Mouse (Mus musculus): ENCODE measurements at regions not wholly inside any gene's neighbourhood (a gene's known extent, or its start where the extent isn't known, plus 50 kb on each side); places are given as distances from the start of the nearest gene placed in this dataset.

- WGBS, result 66% methylated on average over 3 of the region's 3 CpGs
- H3K4me1 ChIP-seq (ENCODE audit: control insufficient read depth, insufficient read depth, low read length), result no peaks in the 10 kb centered on the region
- no peaks in the 10 kb centered on the region for H3K36me3 ChIP-seq (ENCODE audit: control insufficient read depth, insufficient read depth, low read length)
- no peaks in the 10 kb centered on the region for H3K9me3 ChIP-seq (replicated peaks; ENCODE audit: control insufficient read depth, low read length)
- no peak overlapping the region for H3K4me2 ChIP-seq (ENCODE audit: low read depth, low read length)
- H3K27ac ChIP-seq (ENCODE audit: low read length), result no peak overlapping the region
- no peak overlapping the region for H3K4me3 ChIP-seq (replicated peaks; ENCODE audit: low read length)
- ATAC-seq (ENCODE audit: insufficient read depth, low FRiP score), result no peak
- no peaks in the 10 kb centered on the region for H3K27me3 ChIP-seq (ENCODE audit: control insufficient read depth, insufficient read depth, low read length)
- no peak overlapping the region for H3K9ac ChIP-seq (ENCODE audit: low read length)
Measured at GRCm38 (mm10) chr17:88346896-88347295, 93.6 kb upstream of the Foxn2 start.

- H3K9ac ChIP-seq (ENCODE audit: low read length), result no peak overlapping the region
- no peaks in the 10 kb centered on the region for H3K9me3 ChIP-seq (replicated peaks; ENCODE audit: control insufficient read depth, low read length)
- no peaks in the 10 kb centered on the region for H3K4me1 ChIP-seq (ENCODE audit: control insufficient read depth, insufficient read depth, low read length)
- 86% methylated on average over 5 of the region's 5 CpGs for WGBS
- no peak overlapping the region for H3K4me2 ChIP-seq (ENCODE audit: low read depth, low read length)
- no peak overlapping the region for H3K4me3 ChIP-seq (replicated peaks; ENCODE audit: low read length)
- H3K27ac ChIP-seq (ENCODE audit: low read length), result no peak overlapping the region
- no peaks in the 10 kb centered on the region for H3K36me3 ChIP-seq (ENCODE audit: control insufficient read depth, insufficient read depth, low read length)
- no peak for ATAC-seq (ENCODE audit: insufficient read depth, low FRiP score)
- no peaks in the 10 kb centered on the region for H3K27me3 ChIP-seq (ENCODE audit: control insufficient read depth, insufficient read depth, low read length)
Measured at GRCm38 (mm10) chr17:88349825-88350460, 90.6 kb upstream of the Foxn2 start.

- Histone ChIP-seq H3K4me2 (ENCODE audit: low read depth, low read length) (no peak overlapping the region), H3K4me3 (replicated peaks; ENCODE audit: low read length) (no peak overlapping the region), H3K27ac (ENCODE audit: low read length) (no peak overlapping the region), H3K36me3 (ENCODE audit: control insufficient read depth, insufficient read depth, low read length) (no peaks in the 10 kb centered on the region), H3K9me3 (replicated peaks; ENCODE audit: control insufficient read depth, low read length) (no peaks in the 10 kb centered on the region), H3K4me1 (ENCODE audit: control insufficient read depth, insufficient read depth, low read length) (no peaks in the 10 kb centered on the region), H3K27me3 (ENCODE audit: control insufficient read depth, insufficient read depth, low read length) (no peaks in the 10 kb centered on the region), H3K9ac (ENCODE audit: low read length) (no peak overlapping the region)
- WGBS, result 73% methylated on average over 5 of the region's 5 CpGs
- ATAC-seq (ENCODE audit: insufficient read depth, low FRiP score), result no peak
Measured at GRCm38 (mm10) chr17:88350986-88351385, 89.5 kb upstream of the Foxn2 start.

- Histone ChIP-seq H3K9me3 (replicated peaks; ENCODE audit: control insufficient read depth, low read length) (no peaks in the 10 kb centered on the region), H3K36me3 (ENCODE audit: control insufficient read depth, insufficient read depth, low read length) (no peaks in the 10 kb centered on the region), H3K4me2 (ENCODE audit: low read depth, low read length) (no peak overlapping the region), H3K4me3 (replicated peaks; ENCODE audit: low read length) (no peak overlapping the region), H3K27me3 (ENCODE audit: control insufficient read depth, insufficient read depth, low read length) (no peaks in the 10 kb centered on the region), H3K9ac (ENCODE audit: low read length) (no peak overlapping the region), H3K27ac (ENCODE audit: low read length) (no peak overlapping the region), H3K4me1 (ENCODE audit: control insufficient read depth, insufficient read depth, low read length) (no peaks in the 10 kb centered on the region)
- no peak for ATAC-seq (ENCODE audit: insufficient read depth, low FRiP score)
Measured at GRCm38 (mm10) chr17:88352960-88353359, 87.6 kb upstream of the Foxn2 start.

- no peak for ATAC-seq (ENCODE audit: insufficient read depth, low FRiP score)
- H3K36me3 ChIP-seq (ENCODE audit: control insufficient read depth, insufficient read depth, low read length), result no peaks in the 10 kb centered on the region
- no peak overlapping the region for H3K4me2 ChIP-seq (ENCODE audit: low read depth, low read length)
- WGBS, result 80% methylated on average over 2 of the region's 2 CpGs
- H3K27me3 ChIP-seq (ENCODE audit: control insufficient read depth, insufficient read depth, low read length), result no peaks in the 10 kb centered on the region
- no peak overlapping the region for H3K27ac ChIP-seq (ENCODE audit: low read length)
- H3K9ac ChIP-seq (ENCODE audit: low read length), result no peak overlapping the region
- no peaks in the 10 kb centered on the region for H3K9me3 ChIP-seq (replicated peaks; ENCODE audit: control insufficient read depth, low read length)
- H3K4me3 ChIP-seq (replicated peaks; ENCODE audit: low read length), result no peak overlapping the region
- no peaks in the 10 kb centered on the region for H3K4me1 ChIP-seq (ENCODE audit: control insufficient read depth, insufficient read depth, low read length)
Measured at GRCm38 (mm10) chr17:88361161-88361560, 79.3 kb upstream of the Foxn2 start.

GRCm38 (mm10) chr17:88362404-88362803, 78.1 kb upstream of the Foxn2 start:
- H3K27ac ChIP-seq (ENCODE audit: low read length), result no peak overlapping the region
- ATAC-seq (ENCODE audit: insufficient read depth, low FRiP score), result no peak
- no peak overlapping the region for H3K4me2 ChIP-seq (ENCODE audit: low read depth, low read length)
- WGBS, result 77% methylated on average over 11 of the region's 11 CpGs
- H3K9me3 ChIP-seq (replicated peaks; ENCODE audit: control insufficient read depth, low read length), result no peaks in the 10 kb centered on the region
- H3K36me3 ChIP-seq (ENCODE audit: control insufficient read depth, insufficient read depth, low read length), result no peaks in the 10 kb centered on the region
- no peaks in the 10 kb centered on the region for H3K4me1 ChIP-seq (ENCODE audit: control insufficient read depth, insufficient read depth, low read length)
- H3K27me3 ChIP-seq (ENCODE audit: control insufficient read depth, insufficient read depth, low read length), result no peaks in the 10 kb centered on the region
- no peak overlapping the region for H3K9ac ChIP-seq (ENCODE audit: low read length)
- no peak overlapping the region for H3K4me3 ChIP-seq (replicated peaks; ENCODE audit: low read length)

GRCm38 (mm10) chr17:88367876-88368275, 72.6 kb upstream of the Foxn2 start:
- WGBS, result 64% methylated on average over 5 of the region's 5 CpGs
- no peaks in the 10 kb centered on the region for H3K9me3 ChIP-seq (replicated peaks; ENCODE audit: control insufficient read depth, low read length)
- H3K4me2 ChIP-seq (ENCODE audit: low read depth, low read length), result no peak overlapping the region
- H3K27me3 ChIP-seq (ENCODE audit: control insufficient read depth, insufficient read depth, low read length), result no peaks in the 10 kb centered on the region
- H3K27ac ChIP-seq (ENCODE audit: low read length), result no peak overlapping the region
- no peak overlapping the region for H3K9ac ChIP-seq (ENCODE audit: low read length)
- H3K4me3 ChIP-seq (replicated peaks; ENCODE audit: low read length), result no peak overlapping the region
- no peaks in the 10 kb centered on the region for H3K4me1 ChIP-seq (ENCODE audit: control insufficient read depth, insufficient read depth, low read length)
- H3K36me3 ChIP-seq (ENCODE audit: control insufficient read depth, insufficient read depth, low read length), result no peaks in the 10 kb centered on the region
- no peak for ATAC-seq (ENCODE audit: insufficient read depth, low FRiP score)

GRCm38 (mm10) chr17:88369971-88370370, 70.5 kb upstream of the Foxn2 start:
- no peaks in the 10 kb centered on the region for H3K9me3 ChIP-seq (replicated peaks; ENCODE audit: control insufficient read depth, low read length)
- no peak overlapping the region for H3K27ac ChIP-seq (ENCODE audit: low read length)
- no peaks in the 10 kb centered on the region for H3K27me3 ChIP-seq (ENCODE audit: control insufficient read depth, insufficient read depth, low read length)
- no peak overlapping the region for H3K4me2 ChIP-seq (ENCODE audit: low read depth, low read length)
- no peak for ATAC-seq (ENCODE audit: insufficient read depth, low FRiP score)
- no peaks in the 10 kb centered on the region for H3K4me1 ChIP-seq (ENCODE audit: control insufficient read depth, insufficient read depth, low read length)
- H3K4me3 ChIP-seq (replicated peaks; ENCODE audit: low read length), result no peak overlapping the region
- H3K36me3 ChIP-seq (ENCODE audit: control insufficient read depth, insufficient read depth, low read length), result no peaks in the 10 kb centered on the region
- H3K9ac ChIP-seq (ENCODE audit: low read length), result no peak overlapping the region
- 83% methylated on average over 8 of the region's 8 CpGs for WGBS

- H3K27ac ChIP-seq (ENCODE audit: low read length), result no peak overlapping the region
- no peaks in the 10 kb centered on the region for H3K9me3 ChIP-seq (replicated peaks; ENCODE audit: control insufficient read depth, low read length)
- no peak overlapping the region for H3K9ac ChIP-seq (ENCODE audit: low read length)
- H3K4me3 ChIP-seq (replicated peaks; ENCODE audit: low read length), result no peak overlapping the region
- H3K4me1 ChIP-seq (ENCODE audit: control insufficient read depth, insufficient read depth, low read length), result no peaks in the 10 kb centered on the region
- no peak for ATAC-seq (ENCODE audit: insufficient read depth, low FRiP score)
- no peak overlapping the region for H3K4me2 ChIP-seq (ENCODE audit: low read depth, low read length)
- no peaks in the 10 kb centered on the region for H3K27me3 ChIP-seq (ENCODE audit: control insufficient read depth, insufficient read depth, low read length)
- H3K36me3 ChIP-seq (ENCODE audit: control insufficient read depth, insufficient read depth, low read length), result no peaks in the 10 kb centered on the region
- 71% methylated on average over 9 of the region's 9 CpGs for WGBS
Measured at GRCm38 (mm10) chr17:88370676-88371075, 69.8 kb upstream of the Foxn2 start.

GRCm38 (mm10) chr17:88378505-88378904, 62.0 kb upstream of the Foxn2 start:
- 80% methylated on average over 5 of the region's 5 CpGs for WGBS
- no peak overlapping the region for H3K4me3 ChIP-seq (replicated peaks; ENCODE audit: low read length)
- no peak overlapping the region for H3K9ac ChIP-seq (ENCODE audit: low read length)
- no peak for ATAC-seq (ENCODE audit: insufficient read depth, low FRiP score)
- no peaks in the 10 kb centered on the region for H3K36me3 ChIP-seq (ENCODE audit: control insufficient read depth, insufficient read depth, low read length)
- no peaks in the 10 kb centered on the region; the same call in 1 of the 2 replicates for H3K9me3 ChIP-seq (replicated peaks; ENCODE audit: control insufficient read depth, low read length)
- H3K4me2 ChIP-seq (ENCODE audit: low read depth, low read length), result no peak overlapping the region
- no peak overlapping the region for H3K27ac ChIP-seq (ENCODE audit: low read length)
- no peaks in the 10 kb centered on the region for H3K4me1 ChIP-seq (ENCODE audit: control insufficient read depth, insufficient read depth, low read length)
- H3K27me3 ChIP-seq (ENCODE audit: control insufficient read depth, insufficient read depth, low read length), result no peaks in the 10 kb centered on the region
